Mouse (Mus musculus): ENCODE data around the gene Cd5. TPM values are rescaled to one million over a fixed set of nuclear protein-coding genes. Genes with fewer than 3 reads are reported as not detected.

The Cd5 gene
- total RNA-seq (2021): under 1 TPM in 1 of 2 experiments, not detected in 1; 0.19 TPM
- long read RNA-seq, experiment 1: 0 reads
- long read RNA-seq, experiment 2: 0 reads

DNA sequence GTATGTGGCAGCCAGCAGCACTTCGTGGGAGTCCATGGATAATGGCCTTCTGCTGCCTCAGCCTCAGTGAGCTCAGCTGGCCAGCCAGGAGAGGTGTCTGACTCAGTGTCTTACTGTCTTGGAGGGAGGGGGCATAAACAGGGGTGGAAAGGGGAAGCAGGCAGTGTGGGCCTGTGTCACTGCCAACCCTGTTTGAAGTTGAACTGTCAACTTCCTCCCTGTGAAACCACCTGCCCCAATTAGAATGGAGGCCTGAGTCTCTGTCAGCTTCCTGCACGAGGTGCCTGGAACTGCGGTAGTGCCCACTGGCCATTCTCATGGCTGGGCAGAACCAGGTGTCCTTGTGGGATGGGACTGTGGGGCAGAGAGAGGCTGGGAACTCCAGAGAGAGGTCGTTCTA lies at the start of gene Cd5:
Gene Cd5, minus strand, starts transcription at position 192 of the 400 bp plus-strand sequence.
- no peak for DNase-seq (ENCODE audit: low spot score in 2 of 2)

GRCm38 (mm10) chr19:10788242-10788641 lies 49.4 kb upstream of the Cd5 start:
- no peak for DNase-seq (ENCODE audit: low spot score in 2 of 2)

DNA sequence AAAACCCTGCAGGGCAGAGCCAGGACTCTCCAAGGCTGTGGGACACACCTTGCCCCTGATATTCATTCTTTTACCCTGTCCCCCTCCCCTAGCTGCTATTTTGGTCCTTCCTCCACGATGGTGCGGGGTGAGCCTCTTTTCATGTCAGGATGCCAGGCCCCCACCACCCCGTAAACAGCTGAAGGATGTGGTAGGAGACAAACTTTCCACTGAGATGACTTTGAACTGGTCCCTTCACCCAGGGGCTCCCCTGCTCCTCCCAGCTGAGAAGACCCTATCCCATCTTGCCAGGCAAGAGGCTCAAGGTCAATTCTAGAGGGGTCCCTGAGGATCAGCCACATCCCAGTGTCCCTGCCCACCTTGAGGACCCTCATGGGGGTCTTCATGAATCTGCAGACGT lies 48.6 kb upstream of the Cd5 start:
- no peak for DNase-seq (ENCODE audit: low spot score in 2 of 2)

DNA sequence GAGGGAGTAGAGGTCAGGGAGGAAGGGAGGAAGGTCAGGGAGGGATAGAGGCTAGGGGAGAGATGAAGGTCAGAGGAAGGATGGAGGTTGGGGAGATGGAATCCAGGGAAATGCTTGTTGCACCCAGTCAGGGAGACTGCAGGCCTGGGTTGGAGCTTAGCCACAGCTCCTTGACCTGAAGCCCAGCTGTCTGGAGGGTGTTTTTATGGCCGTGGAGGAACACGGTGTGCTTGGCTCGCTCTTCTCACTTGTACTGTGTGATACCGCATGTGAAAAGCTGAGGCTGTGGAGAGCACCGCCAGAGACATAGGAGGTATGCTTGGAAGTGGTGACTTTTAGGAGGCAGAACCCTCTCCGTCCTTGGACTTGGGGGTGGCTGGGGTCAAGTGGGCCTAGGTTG lies 48.0 kb upstream of the Cd5 start:
- no peak for DNase-seq (ENCODE audit: low spot score in 2 of 2)

DNA sequence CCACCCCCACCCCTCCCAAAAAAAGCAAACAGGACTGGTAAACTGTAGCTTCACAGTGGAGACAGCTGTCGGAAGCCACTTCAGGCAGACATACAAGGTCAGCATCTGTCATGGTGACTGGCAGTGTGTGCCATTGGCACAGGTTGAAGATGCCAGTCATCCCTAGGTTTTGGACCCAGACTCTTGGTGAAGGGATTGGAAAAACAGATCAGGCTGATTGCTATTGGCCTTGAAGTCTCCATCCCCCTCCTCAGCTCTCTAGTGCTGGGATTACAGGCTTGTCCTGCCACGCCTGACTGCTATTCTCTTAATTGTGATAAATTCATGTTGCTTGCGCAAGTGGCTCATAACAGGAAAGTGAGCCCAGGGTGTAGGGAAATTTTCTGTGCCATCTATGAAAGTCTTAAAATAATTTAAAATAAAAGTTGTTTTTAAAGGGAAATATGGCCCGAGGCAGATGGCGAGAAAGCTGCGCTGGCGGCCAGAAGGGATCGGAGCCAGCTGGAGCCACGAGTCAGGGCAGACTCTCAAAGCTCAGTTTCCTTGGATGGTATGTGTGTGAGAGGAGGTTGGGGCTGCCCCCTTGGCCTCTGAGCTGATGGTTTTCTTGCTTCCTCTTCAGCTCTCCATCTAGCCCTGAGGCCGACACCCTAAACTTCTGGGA lies 46.1 kb upstream of the Cd5 start:
- peak; percentile 45 to 49 for DNase-seq (ENCODE audit: low spot score in 2 of 2)

DNA sequence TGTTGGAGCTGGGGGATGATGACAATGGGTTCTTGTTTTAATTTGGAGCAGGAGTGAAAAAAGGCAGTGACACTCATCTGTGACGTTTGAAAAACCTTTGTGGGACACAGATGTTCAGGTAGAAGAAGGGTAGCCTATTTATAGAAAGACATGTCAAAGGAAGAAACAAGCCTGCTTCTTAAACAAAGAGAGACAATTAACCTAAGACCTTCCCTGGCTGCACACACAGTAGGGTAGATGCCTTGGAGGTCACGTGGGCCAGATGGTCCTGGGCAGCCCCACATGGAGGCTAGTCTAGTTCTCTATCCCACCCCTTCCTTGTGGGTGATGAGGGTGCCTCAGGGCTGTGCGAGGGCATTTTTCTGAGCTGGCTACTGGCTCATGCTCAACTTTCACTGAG lies 45.3 kb upstream of the Cd5 start:
- no peak for DNase-seq (ENCODE audit: low spot score in 2 of 2)

GRCm38 (mm10) chr19:10783168-10783567 lies 44.4 kb upstream of the Cd5 start:
- no peak for DNase-seq (ENCODE audit: low spot score in 2 of 2)

- DNase-seq (ENCODE audit: low spot score in 2 of 2): peak in 1 of 2 experiments; percentile 34
Observed at GRCm38 (mm10) chr19:10781641-10782040, 42.8 kb upstream of the Cd5 start.

DNA sequence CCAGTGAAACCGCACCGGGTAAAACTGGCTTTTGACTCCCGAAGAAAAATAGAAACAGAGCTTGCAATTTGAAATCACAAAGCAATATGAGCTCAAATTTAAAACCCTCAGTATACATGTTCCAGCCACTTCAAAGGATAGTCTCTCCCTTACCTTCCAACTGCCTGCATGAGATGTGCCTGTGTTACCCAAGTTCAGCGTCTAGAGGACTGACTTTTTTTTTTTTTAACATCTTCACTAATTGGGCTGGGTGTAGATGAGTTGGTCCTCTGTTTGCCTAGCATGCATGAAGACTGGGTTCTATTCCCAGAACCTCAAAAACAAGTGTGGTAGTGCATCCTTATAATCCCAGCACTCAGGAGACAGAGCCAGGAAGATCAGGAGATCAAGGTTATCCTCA lies 38.1 kb upstream of the Cd5 start:
- DNase-seq (ENCODE audit: low spot score in 2 of 2): no peak

- DNase-seq (ENCODE audit: low spot score in 2 of 2): no peak
Observed at GRCm38 (mm10) chr19:10774141-10774540, 35.3 kb upstream of the Cd5 start.

DNA sequence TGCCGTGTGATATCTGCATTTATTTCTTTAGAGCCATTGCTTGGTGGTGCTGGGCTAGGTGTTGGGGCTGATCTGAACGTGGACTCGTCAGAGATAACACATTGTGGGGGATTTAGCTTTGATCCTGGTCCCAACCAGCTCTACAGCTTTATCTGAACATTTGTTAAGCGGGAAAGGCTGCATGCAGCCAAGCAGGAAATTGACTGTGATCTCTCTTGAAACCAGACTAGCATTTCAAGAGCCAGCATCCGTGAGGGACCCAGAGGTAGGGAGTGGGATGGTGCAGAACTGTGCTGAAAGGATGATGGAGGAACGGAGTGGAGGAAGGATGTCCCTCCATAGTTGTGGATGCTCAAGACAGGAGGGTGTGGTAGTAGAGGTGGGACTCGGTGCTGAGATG lies 34.6 kb upstream of the Cd5 start:
- DNase-seq (ENCODE audit: low spot score in 2 of 2): peak in 1 of 2 experiments; percentile 62

DNA sequence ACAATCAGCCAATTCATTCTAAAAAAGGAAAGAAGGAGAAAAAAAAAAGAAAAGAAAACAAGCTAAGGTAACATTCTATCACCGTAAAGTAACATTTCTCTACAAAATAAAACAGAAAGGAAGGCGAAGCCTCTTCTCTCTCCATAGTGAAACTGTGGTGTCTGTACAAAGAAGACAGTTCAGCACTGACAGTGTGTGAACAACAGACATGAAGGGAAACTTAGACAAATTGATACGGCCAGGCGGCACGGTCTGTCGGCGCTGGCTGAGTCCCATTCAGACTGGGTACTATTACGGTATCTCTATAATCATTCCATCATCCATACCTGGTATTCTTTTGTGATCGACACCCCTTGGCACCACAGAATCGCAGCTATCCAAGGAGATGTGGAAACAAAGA lies 34.1 kb upstream of the Cd5 start:
- DNase-seq (ENCODE audit: low spot score in 2 of 2): no peak

DNA sequence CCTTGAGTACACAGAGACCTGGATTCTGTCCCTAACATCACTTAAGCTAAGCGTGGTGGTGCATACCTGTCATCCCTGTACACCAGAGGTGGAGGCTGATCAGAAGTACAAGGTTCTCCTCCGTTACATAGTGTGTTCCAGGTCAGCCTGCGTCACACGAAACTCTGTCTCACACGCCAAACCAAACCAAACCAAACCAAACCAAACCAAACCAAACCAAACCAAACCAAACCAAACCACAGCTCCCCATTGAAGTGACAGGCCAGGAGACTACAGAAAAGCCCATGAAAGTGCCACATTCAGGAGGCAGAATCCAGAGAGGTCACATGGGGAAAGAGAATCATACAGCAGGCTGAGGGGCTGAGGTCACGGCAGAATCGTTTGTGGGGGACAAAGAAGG lies 33.2 kb upstream of the Cd5 start:
- DNase-seq (ENCODE audit: low spot score in 2 of 2): no peak

DNA sequence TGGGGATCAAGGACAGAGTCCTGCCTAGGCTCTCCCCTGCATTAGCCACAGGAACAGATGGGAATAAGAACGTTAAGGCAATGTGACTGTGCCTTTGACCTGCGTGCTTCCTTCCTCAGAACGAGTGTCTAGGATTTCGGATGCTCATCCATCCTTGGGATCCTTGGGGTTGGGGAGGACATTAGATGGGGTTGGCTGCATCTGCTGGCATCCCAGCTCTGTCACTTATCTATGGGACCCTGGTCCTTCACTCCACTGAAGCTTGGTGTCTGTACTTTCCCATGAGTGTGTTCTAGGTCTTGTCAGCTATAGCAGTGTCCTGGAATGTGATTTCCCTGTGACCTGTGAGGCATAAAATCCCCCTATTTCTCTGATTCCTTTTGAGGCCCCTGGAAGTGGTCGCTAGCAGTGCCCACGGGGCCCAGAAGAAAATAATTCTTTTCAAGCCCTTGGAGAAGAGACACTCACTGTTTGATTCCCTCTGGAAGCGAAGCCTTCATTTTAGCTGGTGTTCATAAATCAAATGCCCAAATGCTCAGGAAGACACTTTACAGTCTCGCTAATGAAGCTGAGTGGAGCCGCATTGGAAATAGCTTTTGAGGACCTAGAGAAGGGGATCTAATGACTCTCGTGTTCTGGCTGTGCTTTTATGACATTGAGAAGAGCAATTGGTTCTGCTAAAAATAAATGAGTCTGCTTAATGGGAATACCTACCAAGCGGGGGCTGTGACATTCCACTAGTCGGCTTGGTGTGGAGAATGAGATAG lies 30.8 kb upstream of the Cd5 start:
- no peak for DNase-seq (ENCODE audit: low spot score in 2 of 2)

GRCm38 (mm10) chr19:10768694-10769428 lies 30.1 kb upstream of the Cd5 start:
- peak in 1 of 2 experiments; percentile 61 for DNase-seq (ENCODE audit: low spot score in 2 of 2)

DNA sequence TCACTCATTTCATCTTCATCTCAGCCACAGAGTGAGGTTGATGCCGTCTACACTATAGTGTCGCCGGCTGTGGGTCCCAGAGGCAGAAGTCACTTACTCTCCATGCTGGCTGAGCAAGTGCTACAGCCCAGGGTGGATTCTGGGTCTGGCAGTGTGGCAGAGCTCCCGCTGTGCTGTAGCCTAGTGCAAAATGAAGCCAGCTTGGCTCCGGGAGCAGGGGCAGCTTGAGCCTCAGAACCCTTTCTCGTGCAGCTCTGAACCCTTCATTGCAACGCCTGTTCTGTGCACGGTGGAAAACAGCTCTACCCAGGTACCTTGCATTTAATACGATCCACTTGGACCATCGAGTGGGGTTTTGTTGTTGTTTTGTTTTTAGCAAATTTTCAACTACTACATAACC lies 28.8 kb upstream of the Cd5 start:
- DNase-seq (ENCODE audit: low spot score in 2 of 2): no peak

DNA sequence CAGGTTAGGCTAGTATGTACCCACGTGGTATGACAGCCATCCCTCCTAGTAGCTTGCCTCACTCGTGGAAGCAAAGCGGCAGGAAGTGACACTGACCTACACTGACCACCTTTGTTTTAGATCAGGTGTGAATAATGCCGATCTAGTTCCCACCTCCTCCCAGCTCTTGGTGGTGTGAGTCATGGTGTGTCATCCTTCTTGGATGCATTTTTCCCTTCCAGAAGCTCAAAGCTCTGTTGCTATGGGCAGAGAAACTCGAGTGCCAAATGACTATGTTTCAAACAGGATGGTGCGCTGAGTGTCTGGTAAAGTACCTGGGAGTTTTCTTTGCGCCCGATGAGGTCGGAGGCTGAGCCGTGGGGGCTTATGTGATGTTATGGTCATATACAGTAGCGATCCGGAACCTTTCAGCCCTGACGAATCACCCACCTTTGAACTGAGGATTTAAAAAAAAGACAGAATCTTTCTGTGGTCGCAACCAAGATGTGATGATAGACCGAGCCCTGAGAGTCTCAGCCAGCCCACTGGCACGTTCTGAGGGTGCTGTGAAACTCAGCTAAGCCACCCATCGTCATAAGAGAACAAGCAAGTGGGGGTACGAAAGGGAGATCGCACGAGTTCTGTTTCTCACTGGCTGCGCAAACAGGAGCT lies 24.7 kb upstream of the Cd5 start:
- no peak for DNase-seq (ENCODE audit: low spot score in 2 of 2)

GRCm38 (mm10) chr19:10762468-10762867 lies 23.7 kb upstream of the Cd5 start:
- DNase-seq (ENCODE audit: low spot score in 2 of 2): no peak

GRCm38 (mm10) chr19:10761794-10762415 lies 23.1 kb upstream of the Cd5 start:
- DNase-seq (ENCODE audit: low spot score in 2 of 2): no peak

DNA sequence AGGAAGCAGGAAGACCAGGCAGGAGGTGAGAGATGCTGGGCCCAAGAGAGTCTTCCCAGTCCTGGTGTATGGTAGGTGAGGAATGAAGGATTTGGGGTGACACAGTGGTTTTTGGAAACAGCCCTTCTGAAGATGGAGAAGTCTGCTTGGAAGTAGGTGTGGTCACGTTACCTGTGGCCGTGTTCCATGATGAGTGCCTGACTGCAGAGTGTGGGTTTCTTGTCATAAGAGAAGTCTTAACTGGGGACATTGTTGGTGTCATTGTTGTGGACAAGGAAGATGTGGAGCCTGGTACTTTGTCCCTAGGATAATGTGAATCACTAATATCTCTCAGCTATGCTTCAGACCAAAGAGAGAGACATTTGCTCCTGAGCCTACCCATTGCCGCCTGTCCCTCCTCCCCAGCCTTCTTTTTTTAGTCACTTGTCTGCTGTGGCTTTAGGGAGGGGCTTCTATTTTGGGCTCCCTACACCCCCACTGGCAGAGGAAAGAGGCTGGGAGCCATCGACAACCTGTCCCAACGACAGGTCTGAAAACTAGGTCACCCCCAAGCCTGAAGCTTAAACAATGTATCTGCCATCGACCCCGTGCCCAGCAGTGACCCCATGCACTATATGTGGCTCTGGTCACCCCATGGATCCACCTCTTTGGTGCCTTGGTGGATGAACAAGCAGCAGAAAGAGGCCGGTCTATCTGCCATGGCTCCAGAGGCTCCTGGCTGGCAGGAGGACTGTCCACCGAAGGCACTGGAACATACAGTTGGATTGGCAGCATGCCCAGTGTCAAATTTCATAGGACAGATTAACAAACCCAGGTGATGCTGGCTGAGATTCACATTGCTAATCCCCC lies 21.4 kb upstream of the Cd5 start:
- no peak for DNase-seq (ENCODE audit: low spot score in 2 of 2)
